Mouse (Mus musculus) liver, embryonic 14.5 days (tissue): ENCODE results near the gene Mff.

Experiments
- CTCF ChIP-seq: IDR thresholded peaks from 2 replicates; pipeline ENCODE4 v1.5.1; 2016; ENCODE audit warnings: antibody characterized with exemption, low read depth, control low read depth
- EP300 ChIP-seq: IDR thresholded peaks from 2 replicates; pipeline ENCODE4 v1.6.1; 2016; ENCODE audit warnings: antibody characterized with exemption, low read depth

DNA sequence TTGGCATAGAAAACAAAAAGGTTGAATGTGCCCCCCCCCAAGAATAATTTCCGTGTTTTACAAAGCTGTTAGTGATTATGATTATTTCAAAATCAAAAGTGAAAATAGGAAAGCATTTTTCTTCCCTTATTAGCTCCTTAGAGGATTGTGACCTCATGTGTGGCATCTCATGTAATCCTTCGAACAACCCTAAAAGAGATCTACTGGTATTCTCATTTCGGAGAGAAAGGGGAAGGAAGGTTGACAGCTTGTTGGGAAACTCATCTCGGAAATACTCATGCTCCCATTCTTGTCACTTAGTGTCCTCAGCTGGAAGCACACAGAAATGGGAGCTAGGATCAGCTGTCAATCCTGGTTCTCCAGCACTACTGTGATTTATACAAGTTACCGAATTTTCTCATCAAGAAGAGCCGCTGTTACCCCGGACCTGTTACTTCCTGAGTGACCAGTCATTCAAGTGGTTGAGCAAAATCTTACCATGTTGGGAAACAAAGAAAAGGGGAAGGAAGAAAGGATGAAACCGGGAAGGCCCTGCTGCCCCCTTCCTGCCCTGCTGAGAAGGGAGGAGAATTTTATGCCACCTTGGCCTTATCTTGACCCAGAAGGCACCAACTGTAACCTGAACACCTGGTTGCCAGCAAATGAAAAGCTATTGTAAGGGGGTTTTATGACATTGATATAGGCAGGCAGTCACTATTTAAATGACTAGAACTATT, 36.9 kb downstream of the Mff start:
- TF ChIP-seq CTCF: no peak
- TF ChIP-seq EP300: no peak
